Mouse (Mus musculus): ENCODE results near the gene Zfp648. TPM values are rescaled to one million over a fixed set of nuclear protein-coding genes. Genes with fewer than 3 reads are reported as not detected.

Zfp648 gene
- total RNA-seq, 2 experiments from 2014 or later: not detected

GRCm38 (mm10) chr1:154204652-154205573 lies 3.9 kb downstream of the Zfp648 start:
- no peak for DNase-seq
- intact Hi-C loops (cut with DNase I): no loop called here

DNA sequence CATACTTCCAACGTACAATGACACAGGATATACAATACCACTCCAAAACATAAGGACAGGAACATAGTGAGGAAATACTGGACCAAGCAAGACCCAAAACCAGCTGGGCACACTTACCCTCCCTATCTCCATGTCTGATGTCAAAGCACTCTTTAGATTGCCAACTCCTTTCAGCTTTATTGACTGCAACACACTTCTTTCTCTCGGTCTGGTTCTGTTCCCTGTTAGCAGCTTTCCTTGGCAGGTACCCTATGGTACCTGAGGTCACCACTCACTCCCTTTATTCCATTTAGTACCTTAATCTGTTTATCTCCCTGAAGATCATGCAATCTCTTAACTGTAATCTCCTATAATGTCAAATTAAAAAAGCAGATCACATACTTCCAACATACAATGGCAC lies 19.0 kb downstream of the Zfp648 start:
- intact Hi-C loops (cut with DNase I): no loop called here
- no peak for DNase-seq

- no peak for DNase-seq
- intact Hi-C loops (cut with DNase I): no loop called here
Measured at GRCm38 (mm10) chr1:154220566-154220965, 19.6 kb downstream of the Zfp648 start.

- intact Hi-C loops (cut with DNase I): no loop called here
Measured at GRCm38 (mm10) chr1:154223807-154224207, 22.8 kb downstream of the Zfp648 start.

GRCm38 (mm10) chr1:154232594-154232993 lies 31.6 kb downstream of the Zfp648 start:
- no peak for DNase-seq
- intact Hi-C loops (cut with DNase I): no loop called here

More at GRCm38 (mm10) chr1:154223807-154224207, 22.8 kb downstream of the Zfp648 start:
- DNase-seq: no peak

DNA sequence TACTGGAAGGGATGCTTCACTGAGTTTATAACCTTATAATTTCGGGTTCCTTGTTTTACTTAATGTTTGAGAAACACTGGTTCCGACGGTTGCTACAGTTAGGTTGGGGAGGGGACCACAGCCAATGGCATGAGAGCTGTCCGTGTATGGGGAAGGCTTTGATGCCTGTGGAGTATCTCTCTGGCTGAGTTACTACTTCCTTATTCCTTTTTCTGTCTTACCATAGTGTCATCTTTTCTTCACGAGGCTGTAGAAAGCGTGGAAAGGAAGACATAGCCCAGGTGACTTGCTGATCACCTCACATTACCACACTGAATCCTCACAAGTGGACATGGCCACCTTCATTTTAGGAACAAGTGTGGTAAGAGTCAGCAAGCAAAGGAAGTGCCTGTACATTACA lies 32.0 kb downstream of the Zfp648 start:
- intact Hi-C loops (cut with DNase I): no loop called here
- DNase-seq: no peak

DNA sequence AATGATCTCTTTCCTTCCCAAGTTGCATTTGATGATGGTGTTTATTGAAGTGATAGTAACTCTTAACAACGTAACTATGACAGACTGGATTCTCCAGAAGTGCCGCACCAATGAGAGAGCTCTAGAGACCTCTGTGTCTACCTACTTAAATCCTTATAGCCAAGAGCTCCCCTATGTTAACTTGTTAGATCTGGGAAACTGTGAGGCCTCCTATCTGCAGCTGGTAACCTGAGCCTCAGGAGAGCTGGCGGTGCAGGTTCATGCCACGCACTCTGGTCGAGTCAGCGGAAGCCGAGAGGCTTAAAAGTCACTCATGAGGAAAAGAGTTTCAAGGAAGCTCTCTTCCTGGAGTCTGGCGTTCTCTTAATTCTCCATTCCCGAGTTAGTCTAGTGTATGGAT lies 33.8 kb downstream of the Zfp648 start:
- intact Hi-C loops (cut with DNase I): no loop called here
- DNase-seq: no peak

- intact Hi-C loops (cut with DNase I): no loop called here
- DNase-seq: no peak
Measured at GRCm38 (mm10) chr1:154238876-154239275, 37.9 kb downstream of the Zfp648 start.

DNA sequence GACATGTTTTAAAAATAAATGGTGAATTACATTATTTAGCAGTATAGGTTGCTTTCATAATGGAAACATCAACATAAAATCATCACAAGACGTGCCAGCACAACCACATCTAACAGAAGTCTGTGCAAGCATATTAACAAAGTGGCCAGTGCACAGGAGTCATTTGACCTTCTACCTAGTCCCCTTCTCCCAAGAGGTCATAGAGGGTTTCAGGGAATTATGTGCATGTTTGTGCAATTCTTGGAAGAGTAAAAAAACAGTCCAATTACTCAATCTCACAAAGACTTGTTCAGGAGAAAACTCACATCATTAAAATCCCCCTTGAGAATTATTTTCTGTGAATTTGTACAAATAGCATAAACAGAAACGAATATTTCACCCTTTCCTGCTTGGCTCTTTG lies 50.2 kb downstream of the Zfp648 start:
- intact Hi-C loops (cut with DNase I): no loop called here
- no peak for DNase-seq

- DNase-seq: no peak
- intact Hi-C loops (cut with DNase I): no loop called here
Measured at GRCm38 (mm10) chr1:154252739-154253138, 51.8 kb downstream of the Zfp648 start.

All from gastrocnemius, postnatal 36 days (tissue).